Mouse (Mus musculus) stomach, postnatal 0 days (tissue): ENCODE results near the gene Rgs3.

Experiments used
- CTCF ChIP-seq: IDR thresholded peaks from 2 replicates; pipeline ENCODE4 v1.5.1; 2016; ENCODE audit warnings: antibody characterized with exemption, low read depth, mild to moderate bottlenecking, moderate library complexity
- EP300 ChIP-seq: optimal IDR thresholded peaks from 2 replicates; pipeline ENCODE3; 2016; ENCODE audit warnings: antibody characterized with exemption

DNA sequence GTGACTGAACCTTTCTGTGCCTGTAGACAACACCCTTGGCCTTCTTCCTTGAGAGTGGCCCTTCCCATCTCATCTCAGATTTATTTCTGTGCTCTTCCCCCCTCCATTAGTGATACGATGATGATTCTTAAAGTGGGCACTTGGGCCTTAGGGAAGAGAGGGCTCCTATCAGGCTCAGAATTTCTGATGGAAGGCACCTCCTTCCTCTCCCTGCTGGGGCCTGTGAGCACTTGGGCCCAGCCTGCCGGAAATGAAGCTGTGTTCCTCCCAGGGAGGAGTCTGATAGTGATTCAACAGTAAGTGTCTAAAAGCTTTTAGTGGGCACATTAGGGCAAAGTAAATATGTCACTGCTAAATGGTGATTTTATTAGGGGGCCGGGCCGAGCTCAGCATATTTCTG lies 67.7 kb downstream of the Rgs3 start:
- TF ChIP-seq EP300 (no peak), CTCF (no peak)
